Mouse (Mus musculus): ENCODE measurements around the gene Rabggtb. TPM values are rescaled to one million over a fixed set of nuclear protein-coding genes. Genes with fewer than 3 reads are reported as not detected.

Gene Rabggtb
- total and polyA plus RNA-seq, 3 experiments, result 223 to 316 (median 256) TPM

DNA sequence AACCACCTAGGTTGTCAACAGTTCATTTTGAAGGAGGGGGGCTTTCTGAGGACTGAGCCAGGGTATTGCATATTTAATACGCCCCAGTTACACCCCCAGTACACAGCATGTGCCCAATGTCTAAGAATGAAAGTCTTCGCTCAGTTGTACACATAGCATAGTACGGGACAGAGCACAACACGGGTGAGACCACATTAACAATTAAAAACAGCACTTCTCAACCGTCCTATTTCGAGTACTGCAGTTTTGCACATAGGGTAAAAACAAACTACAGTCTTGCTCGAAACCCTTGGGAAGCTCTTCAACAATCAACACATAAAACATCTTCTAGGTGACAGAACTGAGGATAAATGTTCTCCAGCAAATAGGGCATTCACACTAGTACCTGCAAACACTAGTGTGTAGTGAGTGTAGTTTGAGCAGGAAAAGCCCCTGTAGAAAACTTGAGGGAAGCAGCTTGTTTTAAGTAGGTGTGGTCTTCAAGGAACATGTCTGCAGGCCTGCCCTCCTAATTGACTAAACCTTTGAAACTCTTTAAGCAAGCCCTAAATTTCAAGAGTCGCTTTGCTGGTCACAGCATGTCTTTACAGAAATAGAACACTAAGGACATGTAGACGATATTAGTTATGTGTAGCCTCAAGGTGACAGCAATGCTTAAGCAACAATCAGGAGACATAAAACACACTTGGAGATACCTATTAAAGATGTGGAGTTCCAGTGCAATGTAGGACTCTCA is 6.5 kb downstream of the Rabggtb start, which contains the start of gene Msh4:
TSS of gene Msh4 (minus strand) at position 3 of the 736 bp plus-strand sequence.
- no peaks in the 10 kb centered on the region for H3K9me3 ChIP-seq (replicated peaks; ENCODE audit: low read length)
- dilution Hi-C loops (cut with MboI; ENCODE audit: extremely low pct_ligation_motif_present, extremely low pct_unique_long_range_greater_than_20kb, low sequenced_read_pairs), result no loop called here
- TF ChIP-seq CHD2 (IDR thresholded peaks at IDR 0.05; ENCODE audit: low read length) (peak; percentile 41; the same call in 1 of the 2 replicates), RCOR1 (conservative IDR thresholded peaks at IDR 0.05; ENCODE audit: low read depth, low read length) (peak; percentile 16; the same call in 1 of the 2 replicates), USF2 (conservative IDR thresholded peaks at IDR 0.05; ENCODE audit: low read depth, low read length) (no peak), POLR2AphosphoS2 (IDR thresholded peaks at IDR 0.05; ENCODE audit: low read depth, low read length) (peak; percentile 97), POLR2A (IDR thresholded peaks at IDR 0.05; ENCODE audit: low read depth, low read length) (peak; percentile 30), ZMIZ1 (IDR thresholded peaks at IDR 0.05; ENCODE audit: low read depth, low read length) (no peak; the same call in 1 of the 2 replicates), PAX5 (IDR thresholded peaks at IDR 0.05; ENCODE audit: low read length) (no peak)
- in situ Hi-C loops (cut with MboI; ENCODE audit: low pct_ligation_motif_present, low pct_unique_long_range_greater_than_20kb, low sequenced_read_pairs), result no loop called here
- H3K27me3 ChIP-seq (replicated peaks), result no peaks in the 10 kb centered on the region
- peaks cover 6 to 41% of the 10 kb centered on the region in 2 experiments for H3K4me1 ChIP-seq (ENCODE audit: control insufficient read depth in 1 of 2, insufficient read depth in 2 of 2)
- peaks cover 66 to 83% of the 10 kb centered on the region in 2 experiments for H3K36me3 ChIP-seq (replicated peaks in 1 of 2; ENCODE audit: control insufficient read depth in 1 of 2, insufficient read depth in 1 of 2, low read length in 1 of 2)
- peak within 1 kb of the TSS; percentile 12 for H3K4me2 ChIP-seq (ENCODE audit: insufficient read depth, low read depth, poor library complexity, severe bottlenecking)
- H3K9ac ChIP-seq (ENCODE audit: insufficient read depth, low read depth), result no peak within 1 kb of the TSS
- H3K79me2 ChIP-seq (replicated peaks; ENCODE audit: control insufficient read depth, extremely low read depth, insufficient read depth, poor library complexity, severe bottlenecking), result peaks cover 40% of the 10 kb centered on the region
- no peak for DNase-seq (ENCODE audit: extremely low read depth)
- H3K27ac ChIP-seq (ENCODE audit: insufficient read depth, low read depth), result no peak within 1 kb of the TSS
- peak within 1 kb of the TSS in 1 of 3 experiments; percentile 19 for H3K4me3 ChIP-seq (replicated peaks in 1 of 3; ENCODE audit: low read depth in 2 of 3, low read length in 2 of 3, poor library complexity in 1 of 3)

- in situ Hi-C loops (cut with MboI; ENCODE audit: low pct_ligation_motif_present, low pct_unique_long_range_greater_than_20kb, low sequenced_read_pairs) (no loop called here), dilution Hi-C loops (cut with MboI; ENCODE audit: extremely low pct_ligation_motif_present, extremely low pct_unique_long_range_greater_than_20kb, low sequenced_read_pairs) (no loop called here)
- H3K79me2 ChIP-seq (replicated peaks; ENCODE audit: control insufficient read depth, extremely low read depth, insufficient read depth, poor library complexity, severe bottlenecking), result peaks cover 32% of the 10 kb centered on the region
- H3K9me3 ChIP-seq (replicated peaks; ENCODE audit: low read length), result no peaks in the 10 kb centered on the region
- H3K4me1 ChIP-seq (ENCODE audit: control insufficient read depth in 1 of 2, insufficient read depth in 2 of 2), result peaks cover 4 to 41% of the 10 kb centered on the region in 2 experiments
- H3K9ac ChIP-seq (ENCODE audit: insufficient read depth, low read depth), result no peak overlapping the region
- peak; percentile 55 for DNase-seq (ENCODE audit: extremely low read depth)
- no peak overlapping the region for H3K27ac ChIP-seq (ENCODE audit: insufficient read depth, low read depth)
- no peaks in the 10 kb centered on the region for H3K27me3 ChIP-seq (replicated peaks)
- no peak overlapping the region for H3K4me2 ChIP-seq (ENCODE audit: insufficient read depth, low read depth, poor library complexity, severe bottlenecking)
- H3K36me3 ChIP-seq (replicated peaks in 1 of 2; ENCODE audit: control insufficient read depth in 1 of 2, insufficient read depth in 1 of 2, low read length in 1 of 2), result peaks cover 58 to 77% of the 10 kb centered on the region in 2 experiments
- H3K4me3 ChIP-seq (replicated peaks in 1 of 3; ENCODE audit: low read depth in 2 of 3, low read length in 2 of 3, poor library complexity in 1 of 3), result no peak overlapping the region
- TF ChIP-seq JUN (IDR thresholded peaks at IDR 0.05; ENCODE audit: insufficient read depth, low read depth, low read length), result no peak
- TF ChIP-seq HCFC1 (IDR thresholded peaks at IDR 0.05; ENCODE audit: low read depth, low read length), result no peak
- TF ChIP-seq NELFE (IDR thresholded peaks at IDR 0.05; ENCODE audit: low read depth, low read length), result peak; percentile 49; the same call in 1 of the 2 replicates
- no peak for TF ChIP-seq RCOR1 (conservative IDR thresholded peaks at IDR 0.05; ENCODE audit: low read depth, low read length)
- no peak for TF ChIP-seq MYC (IDR thresholded peaks at IDR 0.05; ENCODE audit: low read depth, low read length)
- no peak for TF ChIP-seq UBTF (IDR thresholded peaks at IDR 0.05; ENCODE audit: low read depth, low read length)
- no peak for TF ChIP-seq E2F4 (IDR thresholded peaks at IDR 0.05; ENCODE audit: insufficient replicate concordance, low read depth, low read length)
- TF ChIP-seq POLR2AphosphoS2 (IDR thresholded peaks at IDR 0.05; ENCODE audit: low read depth, low read length), result no peak; the same call in 1 of the 2 replicates
- TF ChIP-seq RAD21 (IDR thresholded peaks at IDR 0.05; ENCODE audit: low read depth, low read length), result no peak
- no peak; the same call in 1 of the 2 replicates for TF ChIP-seq USF2 (conservative IDR thresholded peaks at IDR 0.05; ENCODE audit: low read depth, low read length)
- TF ChIP-seq BHLHE40 (IDR thresholded peaks at IDR 0.05; ENCODE audit: low read depth, low read length), result peak; percentile 44; the same call in 1 of the 2 replicates
- TF ChIP-seq NRF1 (IDR thresholded peaks at IDR 0.05; ENCODE audit: low read depth, low read length), result no peak
- TF ChIP-seq ELF1 (IDR thresholded peaks at IDR 0.05; ENCODE audit: low read depth, low read length), result no peak
- no peak for TF ChIP-seq GABPA (IDR thresholded peaks at IDR 0.05; ENCODE audit: insufficient replicate concordance, low read depth, low read length)
- no peak for TF ChIP-seq MEF2A (IDR thresholded peaks at IDR 0.05; ENCODE audit: borderline replicate concordance, low read depth, low read length)
- no peak for TF ChIP-seq MXI1 (IDR thresholded peaks at IDR 0.05; ENCODE audit: low read depth, low read length)
- 0 out of 2 replicates have a peak, but pooled peaks have one; percentile 29 for TF ChIP-seq SIN3A (IDR thresholded peaks at IDR 0.05; ENCODE audit: low read length)
- TF ChIP-seq IRF4 (IDR thresholded peaks at IDR 0.05; ENCODE audit: low read depth, low read length), result 0 out of 2 replicates have a peak, but pooled peaks have one; percentile 16
- TF ChIP-seq ZKSCAN1 (IDR thresholded peaks at IDR 0.05; ENCODE audit: borderline replicate concordance, low read depth, low read length), result no peak
- no peak for TF ChIP-seq TCF12 (IDR thresholded peaks at IDR 0.05; ENCODE audit: low read depth, low read length)
- no peak for TF ChIP-seq MAFK (IDR thresholded peaks at IDR 0.05; ENCODE audit: insufficient replicate concordance, low read length)
- TF ChIP-seq CHD1 (IDR thresholded peaks at IDR 0.05; ENCODE audit: low read depth, low read length), result peak; percentile 50; the same call in 1 of the 2 replicates
- peak; percentile 68 for TF ChIP-seq ZMIZ1 (IDR thresholded peaks at IDR 0.05; ENCODE audit: low read depth, low read length)
- TF ChIP-seq ZNF384 (IDR thresholded peaks at IDR 0.05; ENCODE audit: low read depth, low read length), result no peak
Measured at GRCm38 (mm10) chr3:153905251-153906135, 7.3 kb downstream of the Rabggtb start.

All from CH12.LX (cell line).